Comparison of ENCODE assay signal across 9 mouse cellular contexts in genomic region chr17:70780726-70781689, GRCm38 (mm10).
DNase-seq lines count a peak whose midpoint lies in the region; ATAC-seq and TF ChIP-seq lines count a peak whose summit lies in the region.
"Had no signal": no experiment of that assay in that cellular context is flagged by ENCODE, and none has a peak within 500 bp of the region (broad histone marks: within the 10 kb centered on the region; RNA-seq: fewer than 3 reads in every experiment).

No protein-coding gene starts in this region.

- ATAC-seq in forebrain, embryonic 12.5 days (ENCODE audit: low FRiP score) = peak; percentile 87

- intact Hi-C loops in left cerebral cortex, postnatal 14 days (cut with DNase I) = no loop called here

- TF ChIP-seq CTCF in kidney, adult 2 months (conservative IDR thresholded peaks at IDR 0.05; ENCODE audit: insufficient read depth, insufficient read length, low read depth, low read length) = no peak

- no peak overlapping the region for H3K4me2 ChIP-seq in forebrain, embryonic 12.5 days

- 53% methylated on average over 18 of the region's 18 CpGs for WGBS in kidney, adult 2 months
- 18% methylated on average over 17 of the region's 18 CpGs for WGBS in forebrain, embryonic 12.5 days

- no peak overlapping the region for H3K9ac ChIP-seq in forebrain, embryonic 12.5 days

- peak; percentile 54 for DNase-seq in kidney, adult 2 months
- no peak for DNase-seq in kidney, adult 11 months
- DNase-seq in kidney, postnatal 10 days = peak; percentile 24
- DNase-seq in retina, postnatal 1 day = peak; percentile 83
- DNase-seq in spleen, postnatal 4 days (ENCODE audit: low spot score in 2 of 2) = no peak
- no peak for DNase-seq in urinary bladder, postnatal 25 days (ENCODE audit: low spot score)
- DNase-seq in left cerebral cortex, postnatal 14 days (ENCODE audit: low spot score in 2 of 2) = no peak
- DNase-seq: cerebellum, adult 11 months had no signal

- TF ChIP-seq POLR2A in kidney, adult 2 months (IDR thresholded peaks at IDR 0.05; ENCODE audit: low read depth, low read length) = no peak

- no peaks in the 10 kb centered on the region for H3K4me1 ChIP-seq in kidney, adult 2 months (ENCODE audit: control insufficient read depth, insufficient read depth, low read length)
- H3K4me1 ChIP-seq in forebrain, embryonic 12.5 days = peaks cover 22% of the 10 kb centered on the region

- H3K36me3 ChIP-seq in kidney, adult 2 months (ENCODE audit: control insufficient read depth, insufficient read depth, low read length) = no peaks in the 10 kb centered on the region
- H3K36me3 ChIP-seq in forebrain, embryonic 12.5 days (replicated peaks) = no peaks in the 10 kb centered on the region

- H3K9me3 ChIP-seq in forebrain, embryonic 12.5 days = no peaks in the 10 kb centered on the region

- no peak overlapping the region for H3K27ac ChIP-seq in kidney, adult 2 months (ENCODE audit: insufficient read depth, low read depth, low read length)
- peak overlapping the region; percentile 61; the same call in 1 of the 2 replicates for H3K27ac ChIP-seq in forebrain, embryonic 12.5 days

- H3K27me3 ChIP-seq in kidney, adult 2 months (replicated peaks; ENCODE audit: control insufficient read depth, insufficient read depth, low read length) = no peaks in the 10 kb centered on the region
- H3K27me3 ChIP-seq in forebrain, embryonic 12.5 days = no peaks in the 10 kb centered on the region; the same call in 1 of the 2 replicates

- H3K4me3 ChIP-seq in kidney, adult 2 months (ENCODE audit: insufficient read depth, low read depth, low read length) = no peak overlapping the region
- H3K4me3 ChIP-seq in forebrain, embryonic 12.5 days (replicated peaks) = no peak overlapping the region

Comparison
In these comparisons a context has a peak if more than half of its experiments do, and no peak if none do; other contexts are left out.
1. DNase-seq: peak in kidney, adult 2 months (single experiment), kidney, postnatal 10 days (single experiment) and retina, postnatal 1 day (single experiment); none in kidney, adult 11 months (single experiment), spleen, postnatal 4 days (0 of 2), urinary bladder, postnatal 25 days (single experiment) and left cerebral cortex, postnatal 14 days (0 of 2).